Mouse (Mus musculus) cerebellum, adult 2 months (tissue): ENCODE data around the gene Sema5b.

ENCODE experiments used
- CTCF ChIP-seq: fragments of 200-500 bp; IDR thresholded peaks from 2 replicates; pipeline ENCODE4 v1.5.1; 2011; ENCODE audit warnings: low read depth, mild to moderate bottlenecking, control low read depth, low read length, moderate library complexity, borderline replicate concordance; ENCODE audit not compliant: insufficient read depth
- POLR2A ChIP-seq: fragments of 200-500 bp; IDR thresholded peaks from 2 replicates; pipeline ENCODE4 v1.6.1; 2011; ENCODE audit warnings: low read length, control low read depth, borderline replicate concordance; ENCODE audit not compliant: insufficient read depth

DNA sequence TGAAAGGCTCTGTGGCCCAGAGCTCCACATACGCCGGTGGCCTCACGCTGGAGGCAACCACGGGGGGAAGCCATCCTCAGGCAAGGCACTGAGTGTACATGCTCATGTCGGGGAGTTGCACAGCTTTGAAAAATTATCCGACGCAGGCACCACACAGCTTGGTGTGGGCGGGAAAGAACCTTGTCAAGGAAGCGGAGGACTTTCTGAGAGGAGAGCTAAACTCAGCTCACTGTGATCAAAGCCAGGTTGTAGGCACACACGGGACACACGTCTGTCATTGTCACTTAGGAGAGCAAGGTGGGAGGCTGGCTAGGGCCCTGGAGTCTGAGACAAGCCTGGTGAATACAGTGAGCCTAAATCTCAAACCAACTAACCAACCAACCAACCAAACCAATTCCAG is 160.9 kb downstream of the Sema5b start:
- no peak for TF ChIP-seq CTCF
- TF ChIP-seq POLR2A, result no peak
